ENCODE assay signal across 19 mouse cellular contexts in genomic region chr16:91376701-91377100, GRCm38 (mm10). TPM values are rescaled to one million over a fixed set of nuclear protein-coding genes. Genes with fewer than 3 reads are reported as not detected.
A peak's percentile ranks its signal among the peaks of the same experiment; 100 is the strongest.
DNase-seq lines count a peak whose midpoint lies in the region; ATAC-seq and TF ChIP-seq lines count a peak whose summit lies in the region.
"Had no signal": no experiment of that assay in that cellular context is flagged by ENCODE, and none has a peak within 500 bp of the region (broad histone marks: within the 10 kb centered on the region; RNA-seq: fewer than 3 reads in every experiment).

No protein-coding gene starts in this region.

- TF ChIP-seq CTCF in lung, postnatal 0 days (IDR thresholded peaks at IDR 0.05) = no peak
- no peak for TF ChIP-seq CTCF in thymus, adult 2 months (IDR thresholded peaks at IDR 0.05; ENCODE audit: borderline replicate concordance, control insufficient read depth, extremely low read depth, insufficient read depth, low read length, poor library complexity)

- 91% methylated on average over 10 of the region's 10 CpGs for WGBS in hindbrain, embryonic 14.5 days
- WGBS in hindbrain, embryonic 12.5 days = 90% methylated on average over 10 of the region's 10 CpGs
- WGBS in lung, postnatal 0 days = 82% methylated on average over 10 of the region's 10 CpGs
- 73% methylated on average over 10 of the region's 10 CpGs for WGBS in forebrain, embryonic 16.5 days
- WGBS in intestine, embryonic 16.5 days = 83% methylated on average over 10 of the region's 10 CpGs
- WGBS in thymus, adult 2 months = 97% methylated on average over 10 of the region's 10 CpGs

- no peak overlapping the region for H3K4me2 ChIP-seq in hindbrain, embryonic 14.5 days (replicated peaks)
- H3K4me2 ChIP-seq in hindbrain, embryonic 12.5 days (replicated peaks) = no peak overlapping the region
- no peak overlapping the region for H3K4me2 ChIP-seq in lung, postnatal 0 days (replicated peaks; ENCODE audit: low read depth, low read length)
- H3K4me2 ChIP-seq in forebrain, embryonic 16.5 days (ENCODE audit: low read length) = no peak overlapping the region
- no peak overlapping the region for H3K4me2 ChIP-seq in intestine, embryonic 16.5 days (ENCODE audit: low read depth, low read length)
- H3K4me2 ChIP-seq: midbrain, embryonic 12.5 days had no signal

- H3K4me1 ChIP-seq in hindbrain, embryonic 14.5 days (replicated peaks; ENCODE audit: control insufficient read depth, insufficient read depth, low read length) = peaks cover 10% of the 10 kb centered on the region
- peaks cover 19% of the 10 kb centered on the region for H3K4me1 ChIP-seq in hindbrain, embryonic 12.5 days
- peaks cover 21% of the 10 kb centered on the region; the same call in 1 of the 2 replicates for H3K4me1 ChIP-seq in lung, postnatal 0 days (ENCODE audit: insufficient read depth, low read depth, low read length)
- H3K4me1 ChIP-seq in forebrain, embryonic 16.5 days (replicated peaks; ENCODE audit: control insufficient read depth, insufficient read depth, low read length) = peaks cover 17% of the 10 kb centered on the region
- peaks cover 26% of the 10 kb centered on the region for H3K4me1 ChIP-seq in intestine, embryonic 16.5 days (ENCODE audit: control insufficient read depth, insufficient read depth, low read length)
- H3K4me1 ChIP-seq in thymus, adult 2 months (replicated peaks; ENCODE audit: control insufficient read depth, insufficient read depth, low read length) = peaks cover 10% of the 10 kb centered on the region

- no peaks in the 10 kb centered on the region for H3K9me3 ChIP-seq in hindbrain, embryonic 14.5 days (ENCODE audit: control insufficient read depth, low read length)
- H3K9me3 ChIP-seq in hindbrain, embryonic 12.5 days (replicated peaks) = no peaks in the 10 kb centered on the region
- H3K9me3 ChIP-seq in lung, postnatal 0 days (ENCODE audit: low read length) = no peaks in the 10 kb centered on the region
- no peaks in the 10 kb centered on the region for H3K9me3 ChIP-seq in forebrain, embryonic 16.5 days (ENCODE audit: control insufficient read depth, low read length)
- H3K9me3 ChIP-seq in intestine, embryonic 16.5 days (ENCODE audit: control insufficient read depth, low read length) = no peaks in the 10 kb centered on the region
- H3K9me3 ChIP-seq: midbrain, embryonic 12.5 days had no signal

- TF ChIP-seq EP300 in lung, postnatal 0 days (IDR thresholded peaks at IDR 0.05) = no peak

- no peak overlapping the region for H3K4me3 ChIP-seq in hindbrain, embryonic 14.5 days (replicated peaks; ENCODE audit: low read length)
- no peak overlapping the region for H3K4me3 ChIP-seq in hindbrain, embryonic 12.5 days
- H3K4me3 ChIP-seq in lung, postnatal 0 days (ENCODE audit: low read depth, low read length) = no peak overlapping the region
- no peak overlapping the region for H3K4me3 ChIP-seq in forebrain, embryonic 16.5 days (replicated peaks; ENCODE audit: low read length)
- no peak overlapping the region for H3K4me3 ChIP-seq in intestine, embryonic 16.5 days (ENCODE audit: low read length)
- no peak overlapping the region for H3K4me3 ChIP-seq in thymus, adult 2 months (ENCODE audit: control insufficient read depth, insufficient read depth, low read length)
- H3K4me3 ChIP-seq: midbrain, embryonic 12.5 days had no signal

- no peak for ATAC-seq in hindbrain, embryonic 14.5 days (ENCODE audit: low FRiP score)
- ATAC-seq in hindbrain, embryonic 12.5 days (ENCODE audit: low FRiP score) = no peak
- ATAC-seq in lung, postnatal 0 days = no peak
- ATAC-seq in forebrain, embryonic 16.5 days = no peak
- no peak for ATAC-seq in intestine, embryonic 16.5 days

- H3K27ac ChIP-seq in hindbrain, embryonic 14.5 days = peak overlapping the region; percentile 3; the same call in 1 of the 2 replicates
- no peak overlapping the region for H3K27ac ChIP-seq in hindbrain, embryonic 12.5 days
- peak overlapping the region; percentile 23; the same call in 1 of the 2 replicates for H3K27ac ChIP-seq in lung, postnatal 0 days (ENCODE audit: low read length)
- peak overlapping the region; percentile 55; the same call in 1 of the 2 replicates for H3K27ac ChIP-seq in forebrain, embryonic 16.5 days (ENCODE audit: low read length)
- H3K27ac ChIP-seq in intestine, embryonic 16.5 days (ENCODE audit: low read length) = peak overlapping the region; percentile 39
- no peak overlapping the region for H3K27ac ChIP-seq in thymus, adult 2 months (ENCODE audit: control insufficient read depth, insufficient read depth, low read length)
- H3K27ac ChIP-seq: midbrain, embryonic 12.5 days had no signal

- no peak overlapping the region for H3K9ac ChIP-seq in hindbrain, embryonic 14.5 days
- no peak overlapping the region for H3K9ac ChIP-seq in hindbrain, embryonic 12.5 days
- no peak overlapping the region for H3K9ac ChIP-seq in lung, postnatal 0 days (replicated peaks; ENCODE audit: low read depth)
- H3K9ac ChIP-seq in forebrain, embryonic 16.5 days (replicated peaks; ENCODE audit: low read depth, low read length) = no peak overlapping the region
- no peak overlapping the region for H3K9ac ChIP-seq in intestine, embryonic 16.5 days (ENCODE audit: low read depth, low read length)
- H3K9ac ChIP-seq: midbrain, embryonic 12.5 days had no signal

- H3K27me3 ChIP-seq in hindbrain, embryonic 14.5 days (ENCODE audit: control insufficient read depth, insufficient read depth, low read length) = no peaks in the 10 kb centered on the region
- H3K27me3 ChIP-seq in hindbrain, embryonic 12.5 days = no peaks in the 10 kb centered on the region
- no peaks in the 10 kb centered on the region for H3K27me3 ChIP-seq in lung, postnatal 0 days (replicated peaks; ENCODE audit: insufficient read depth, low read length)
- H3K27me3 ChIP-seq in forebrain, embryonic 16.5 days (replicated peaks; ENCODE audit: control insufficient read depth, insufficient read depth, low read length) = no peaks in the 10 kb centered on the region
- no peaks in the 10 kb centered on the region for H3K27me3 ChIP-seq in intestine, embryonic 16.5 days (replicated peaks; ENCODE audit: control insufficient read depth, insufficient read depth, low read length)
- H3K27me3 ChIP-seq in thymus, adult 2 months (ENCODE audit: control insufficient read depth, insufficient read depth, low read length) = no peaks in the 10 kb centered on the region
- H3K27me3 ChIP-seq: midbrain, embryonic 12.5 days had no signal

- no peak for TF ChIP-seq POLR2A in thymus, adult 2 months (IDR thresholded peaks at IDR 0.05; ENCODE audit: control insufficient read depth, extremely low read depth, insufficient read depth, low read length, poor library complexity)

- no peak for DNase-seq in hindbrain, embryonic 14.5 days (ENCODE audit: low spot score)
- DNase-seq in lung, postnatal 0 days (ENCODE audit: low spot score) = peak; percentile 56
- DNase-seq in lung, adult 18-20 months = no peak
- no peak for DNase-seq in thymus, adult 2 months
- no peak for DNase-seq in yolk sac, embryonic 10.5 days (ENCODE audit: low spot score)
- DNase-seq: adrenal gland, adult 2 months; embryo, embryonic 11 days; gastrocnemius, postnatal 25 days; heart, postnatal 4 days; kidney, postnatal 14 days; layer of hippocampus, postnatal 36 days; right cerebral cortex, postnatal 14 days; thymus, adult 18-20 months had no signal

- H3K36me3 ChIP-seq in hindbrain, embryonic 14.5 days (replicated peaks; ENCODE audit: control insufficient read depth, insufficient read depth) = no peaks in the 10 kb centered on the region
- H3K36me3 ChIP-seq in hindbrain, embryonic 12.5 days = no peaks in the 10 kb centered on the region
- H3K36me3 ChIP-seq in lung, postnatal 0 days (ENCODE audit: insufficient read depth, low read length) = no peaks in the 10 kb centered on the region
- H3K36me3 ChIP-seq in forebrain, embryonic 16.5 days (ENCODE audit: control insufficient read depth, insufficient read depth) = no peaks in the 10 kb centered on the region
- H3K36me3 ChIP-seq in intestine, embryonic 16.5 days (ENCODE audit: control insufficient read depth, insufficient read depth, low read length) = no peaks in the 10 kb centered on the region
- no peaks in the 10 kb centered on the region for H3K36me3 ChIP-seq in thymus, adult 2 months (ENCODE audit: control insufficient read depth, insufficient read depth, low read length)
- H3K36me3 ChIP-seq: midbrain, embryonic 12.5 days had no signal

RNA-seq across cellular contexts. Expression of gene Ifnar2, which starts 4.1 kb away (rescaled TPM):
- 38.2 and 40.4 TPM in 2 replicates for polyA plus RNA-seq in hindbrain, embryonic 14.5 days (2014; fragmentation: Nextera tagmentation; extraction: Ambion mirVana)
- 34.0 and 34.1 TPM in 2 replicates for polyA plus RNA-seq in hindbrain, embryonic 12.5 days (2016; fragmentation: Nextera tagmentation; extraction: Ambion mirVana)
- polyA plus RNA-seq in lung, postnatal 0 days (2015; fragmentation: Nextera tagmentation; extraction: Ambion mirVana) = 94.1 and 104 TPM in 2 replicates
- 44.2 and 50.3 TPM in 2 replicates for polyA plus RNA-seq in forebrain, embryonic 16.5 days (2015; fragmentation: Nextera tagmentation; extraction: Ambion mirVana)
- polyA plus RNA-seq in intestine, embryonic 16.5 days (2015; fragmentation: Nextera tagmentation; extraction: Ambion mirVana) = 45.1 and 45.7 TPM in 2 replicates
- 57.0 and 69.9 TPM in 2 replicates for polyA plus RNA-seq in thymus, adult 2 months (2012; rRNA removed)

RNA-seq across cellular contexts. Expression of gene Gm21970, which starts 14.8 kb away (rescaled TPM):
- polyA plus RNA-seq in hindbrain, embryonic 14.5 days (2014; fragmentation: Nextera tagmentation; extraction: Ambion mirVana) = not detected in 2 replicates
- polyA plus RNA-seq in hindbrain, embryonic 12.5 days (2016; fragmentation: Nextera tagmentation; extraction: Ambion mirVana) = not detected in 2 replicates
- 0.45 TPM in 1 of 2 replicates, not detected in the other for polyA plus RNA-seq in lung, postnatal 0 days (2015; fragmentation: Nextera tagmentation; extraction: Ambion mirVana)
- polyA plus RNA-seq in forebrain, embryonic 16.5 days (2015; fragmentation: Nextera tagmentation; extraction: Ambion mirVana) = not detected in 2 replicates
- polyA plus RNA-seq in intestine, embryonic 16.5 days (2015; fragmentation: Nextera tagmentation; extraction: Ambion mirVana) = not detected in 2 replicates
- polyA plus RNA-seq in thymus, adult 2 months (2012; rRNA removed) = not detected in 2 replicates
- polyA plus RNA-seq: adrenal gland, adult 2 months; lung, embryonic 16.5 days; midbrain, embryonic 12.5 days; neural tube, embryonic 14.5 days had no signal

RNA-seq across cellular contexts. Expression of gene Il10rb, which starts 29.3 kb away (rescaled TPM):
- 13.0 and 13.4 TPM in 2 replicates for polyA plus RNA-seq in hindbrain, embryonic 14.5 days (2014; fragmentation: Nextera tagmentation; extraction: Ambion mirVana)
- 8.5 and 10.1 TPM in 2 replicates for polyA plus RNA-seq in hindbrain, embryonic 12.5 days (2016; fragmentation: Nextera tagmentation; extraction: Ambion mirVana)
- polyA plus RNA-seq in lung, postnatal 0 days (2015; fragmentation: Nextera tagmentation; extraction: Ambion mirVana) = 90.5 and 106 TPM in 2 replicates
- polyA plus RNA-seq in forebrain, embryonic 16.5 days (2015; fragmentation: Nextera tagmentation; extraction: Ambion mirVana) = 8.9 and 10.7 TPM in 2 replicates
- polyA plus RNA-seq in intestine, embryonic 16.5 days (2015; fragmentation: Nextera tagmentation; extraction: Ambion mirVana) = 103 and 120 TPM in 2 replicates
- polyA plus RNA-seq in thymus, adult 2 months (2012; rRNA removed) = 28.5 and 35.6 TPM in 2 replicates

Comparison
In these comparisons a context has a peak if more than half of its experiments do, and no peak if none do; other contexts are left out.
1. H3K27ac ChIP-seq: peak in hindbrain, embryonic 14.5 days (single experiment), lung, postnatal 0 days (single experiment), forebrain, embryonic 16.5 days (single experiment) and intestine, embryonic 16.5 days (single experiment); none in hindbrain, embryonic 12.5 days (single experiment) and thymus, adult 2 months (single experiment).